Mouse (Mus musculus) sigmoid colon, adult 10 weeks (tissue): ENCODE measurements around the gene Rnase2b. TPM values are rescaled to one million over a fixed set of nuclear protein-coding genes. Genes with fewer than 3 reads are reported as not detected.

Source experiments
- polyA plus RNA-seq: library from polyadenylated mRNA; stranded (reverse); fragments of 350-450 nt; fragmentation: Illumina TruSeq; extraction: RNeasy Lipid Tissue Mini Kit (QIAGEN cat#74804); gene quantifications from one replicate; pipeline ENCODE4 v1.2.3, GENCODE M21; 2014; ENCODE audit warnings: low read depth, low replicate concordance

Rnase2b gene
- 2.9 TPM for polyA plus RNA-seq

GRCm38 (mm10) chr14:51161976-51162375 lies at the start of gene Rnase2b:
Gene Rnase2b (plus strand): TSS chr14:51162260.

GRCm38 (mm10) chr14:51113916-51114560 lies 48.0 kb upstream of the Rnase2b start, which contains the start of gene Eddm3b:
Gene Eddm3b (plus strand): TSS chr14:51114426.

GRCm38 (mm10) chr14:51146685-51147084 lies 15.4 kb upstream of the Rnase2b start, which contains the start of gene Rnase1:
Gene Rnase1 (minus strand): TSS chr14:51146785.

GRCm38 (mm10) chr14:51199098-51200023 lies 37.3 kb downstream of the Rnase2b start, which contains the start of gene Ang2:
Gene Ang2 (minus strand): TSS chr14:51199148.

GRCm38 (mm10) chr14:51203115-51203514 lies 41.1 kb downstream of the Rnase2b start, which contains the start of gene Ear14:
Gene Ear14 (plus strand): TSS chr14:51203391.

Other genes starting within 250 kb of the Rnase2b start
- 13.2 TPM for gene Osgep, start 237.4 kb upstream of the Rnase2b start, polyA plus RNA-seq
- gene Apex1, start 237.3 kb upstream of the Rnase2b start, polyA plus RNA-seq: 12.7 TPM
- 26.2 TPM for gene Pip4p1, start 231.4 kb upstream of the Rnase2b start, polyA plus RNA-seq
- 68.2 TPM for gene Pnp, start 231.2 kb upstream of the Rnase2b start, polyA plus RNA-seq
- not detected for gene Gm49342, start 217.7 kb upstream of the Rnase2b start, polyA plus RNA-seq
- gene Pnp2, start 206.3 kb upstream of the Rnase2b start, polyA plus RNA-seq: 10.6 TPM
- gene Rnase10, start 154.5 kb upstream of the Rnase2b start, polyA plus RNA-seq: 0.38 TPM
- 0.38 TPM for gene Rnase9, start 120.4 kb upstream of the Rnase2b start, polyA plus RNA-seq
- not detected for gene Rnase11, start 112.1 kb upstream of the Rnase2b start, polyA plus RNA-seq
- 1.1 TPM for gene Rnase12, start 104.6 kb upstream of the Rnase2b start, polyA plus RNA-seq
- gene Olfr750, start 87.8 kb upstream of the Rnase2b start, polyA plus RNA-seq: not detected
- gene Rnase4, start 71.2 kb upstream of the Rnase2b start, polyA plus RNA-seq: 381 TPM
- 14.5 TPM for gene Ang, start 71.1 kb upstream of the Rnase2b start, polyA plus RNA-seq
- not detected for gene Eddm3b, start 47.8 kb upstream of the Rnase2b start, polyA plus RNA-seq
- gene Rnase6, start 38.4 kb upstream of the Rnase2b start, polyA plus RNA-seq: 10.4 TPM
- 11.5 TPM for gene Rnase1, start 15.5 kb upstream of the Rnase2b start, polyA plus RNA-seq
- not detected for gene Ang2, start 36.9 kb downstream of the Rnase2b start, polyA plus RNA-seq
- gene Ear14, start 41.1 kb downstream of the Rnase2b start, polyA plus RNA-seq: not detected
- not detected for gene Rnase2a, start 93.9 kb downstream of the Rnase2b start, polyA plus RNA-seq
- not detected for gene Gm7247, start 199.5 kb downstream of the Rnase2b start, polyA plus RNA-seq
- not detected for gene Vmn2r88, start 248.6 kb downstream of the Rnase2b start, polyA plus RNA-seq